Mouse (Mus musculus): ENCODE measurements around the gene Kctd4. TPM values are rescaled to one million over a fixed set of nuclear protein-coding genes. Genes with fewer than 3 reads are reported as not detected.

Kctd4 gene
- not detected for polyA plus RNA-seq (2014; fragmentation: Illumina TruSeq; extraction: RNeasy Lipid Tissue Mini Kit (QIAGEN cat#74804); ENCODE audit: low read depth, low replicate concordance)

DNA sequence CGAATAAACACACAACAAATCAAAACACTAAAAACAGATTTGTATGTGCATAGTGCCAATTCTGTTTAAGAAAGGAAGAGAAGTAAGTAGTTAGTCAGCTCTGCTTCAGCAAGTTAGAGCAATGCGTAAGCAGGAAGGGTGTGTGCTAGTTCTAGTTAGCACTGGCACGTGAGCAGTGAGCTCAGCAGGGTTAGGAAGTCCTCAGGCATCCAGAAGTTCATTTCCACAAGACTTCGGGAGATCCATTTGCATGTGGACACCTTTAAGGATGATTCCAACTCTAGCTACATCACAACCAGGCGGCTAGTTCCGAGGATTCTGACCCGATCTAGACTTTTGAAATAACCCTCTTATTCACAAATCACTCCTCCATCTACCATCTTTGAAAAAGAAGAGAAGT lies at the start of gene Kctd4:
Kctd4 (plus strand) TSS at position 244 of the 400 bp plus-strand sequence.

DNA sequence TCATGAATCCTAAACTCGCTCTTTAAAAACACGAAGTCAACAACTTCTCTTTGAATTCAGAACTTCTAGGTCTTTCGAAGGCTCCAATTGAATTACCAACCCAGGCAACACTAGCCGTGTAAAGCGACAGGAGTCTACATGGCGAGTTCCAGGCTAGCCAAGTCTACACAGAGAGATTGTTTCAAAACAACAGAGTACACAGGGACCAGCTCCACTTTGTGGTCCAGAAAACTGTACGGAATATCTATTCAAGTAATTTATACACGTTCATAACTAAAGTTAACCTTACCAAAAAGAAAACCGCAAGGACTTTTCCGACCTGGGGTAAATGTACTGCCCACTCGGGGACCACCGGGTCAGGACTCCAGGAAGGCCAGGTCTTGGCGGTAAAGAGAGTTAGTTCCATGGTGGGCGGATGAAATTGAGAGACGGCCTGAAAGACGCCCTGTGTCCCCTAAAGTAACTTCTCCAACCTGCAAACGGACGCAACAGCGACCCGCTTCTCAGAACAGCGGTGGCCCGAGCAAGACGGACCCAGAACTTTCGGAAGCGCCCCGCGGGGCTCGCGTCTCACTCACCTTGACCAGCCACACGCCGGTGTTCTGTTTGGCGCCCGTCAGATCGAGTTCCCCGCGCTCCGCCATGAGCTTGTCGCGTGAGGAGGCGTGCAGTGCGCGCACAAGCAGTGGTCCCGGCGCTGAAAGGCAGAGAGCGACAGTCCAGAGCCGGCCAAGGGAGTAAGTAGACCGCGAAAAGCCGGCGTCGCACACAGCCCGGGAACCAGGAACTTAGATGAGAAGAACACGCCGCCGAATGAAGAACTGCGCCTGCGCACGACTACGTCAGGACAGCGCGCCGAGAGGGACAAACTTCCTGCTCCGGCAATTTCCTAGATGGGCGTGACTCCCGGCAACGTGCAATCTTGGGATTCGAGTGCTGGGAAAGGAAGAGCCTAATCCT lies 55.6 kb downstream of the Kctd4 start, which contains the start of gene Gtf2f2:
Gtf2f2 (minus strand) TSS at position 764 of the 960 bp plus-strand sequence.

Other genes starting within 250 kb of the Kctd4 start
- gene Cog3, start 200.5 kb upstream of the Kctd4 start, polyA plus RNA-seq (2014; fragmentation: Illumina TruSeq; extraction: RNeasy Lipid Tissue Mini Kit (QIAGEN cat#74804); ENCODE audit: low read depth, low replicate concordance) = 10.7 TPM
- gene Slc25a30, start 168.0 kb upstream of the Kctd4 start, polyA plus RNA-seq (2014; fragmentation: Illumina TruSeq; extraction: RNeasy Lipid Tissue Mini Kit (QIAGEN cat#74804); ENCODE audit: low read depth, low replicate concordance) = 37.1 TPM
- gene Tpt1, start 109.9 kb upstream of the Kctd4 start, polyA plus RNA-seq (2014; fragmentation: Illumina TruSeq; extraction: RNeasy Lipid Tissue Mini Kit (QIAGEN cat#74804); ENCODE audit: low read depth, low replicate concordance) = 5,549 TPM
- 18.6 TPM for gene Gtf2f2, start 55.9 kb downstream of the Kctd4 start, polyA plus RNA-seq (2014; fragmentation: Illumina TruSeq; extraction: RNeasy Lipid Tissue Mini Kit (QIAGEN cat#74804); ENCODE audit: low read depth, low replicate concordance)
- gene Gpalpp1, start 155.8 kb downstream of the Kctd4 start, polyA plus RNA-seq (2014; fragmentation: Illumina TruSeq; extraction: RNeasy Lipid Tissue Mini Kit (QIAGEN cat#74804); ENCODE audit: low read depth, low replicate concordance) = 17.6 TPM
- 8.0 TPM for gene Nufip1, start 155.9 kb downstream of the Kctd4 start, polyA plus RNA-seq (2014; fragmentation: Illumina TruSeq; extraction: RNeasy Lipid Tissue Mini Kit (QIAGEN cat#74804); ENCODE audit: low read depth, low replicate concordance)